Mouse (Mus musculus): ENCODE data around the gene Nmt1.

DNA sequence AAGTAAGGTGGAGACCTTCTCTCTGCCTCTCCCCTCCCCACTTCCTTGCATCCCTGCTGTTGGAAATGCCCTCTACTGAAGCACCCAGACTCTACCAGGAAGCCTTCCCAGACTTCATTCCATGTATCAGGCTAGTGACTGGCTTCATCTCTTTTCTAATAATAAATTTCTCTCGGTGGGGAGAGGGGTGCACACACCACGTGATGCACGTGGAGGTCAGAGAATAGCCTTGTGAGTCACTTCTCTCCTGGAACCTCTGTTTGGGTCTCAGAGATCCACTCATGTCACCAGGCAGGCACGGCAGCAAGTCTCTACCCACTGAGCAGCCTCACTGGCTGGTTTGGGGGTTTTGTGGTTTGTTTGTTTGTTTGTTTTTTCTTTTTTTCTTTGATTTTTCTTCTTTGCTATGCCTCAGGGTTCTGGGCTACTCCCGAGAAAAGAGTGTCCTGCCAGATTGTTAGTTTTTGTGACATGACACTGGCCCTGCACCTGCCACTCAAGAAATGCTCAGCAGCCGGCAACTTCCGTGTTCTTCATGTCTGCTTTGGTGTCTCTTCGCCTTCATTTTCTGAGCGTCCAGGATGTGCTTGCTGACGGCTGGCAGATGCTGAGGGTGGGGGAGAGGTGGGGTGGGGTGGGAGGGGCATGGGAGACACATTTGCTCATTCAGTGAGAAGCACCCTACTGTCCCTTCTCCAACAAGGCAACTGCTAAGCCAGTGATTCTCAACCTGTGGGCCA lies 46.7 kb upstream of the Nmt1 start:
- TF ChIP-seq POLR2AphosphoS2 (IDR thresholded peaks at IDR 0.05; ENCODE audit: low read length), result no peak
- no peak for TF ChIP-seq CTCF (IDR thresholded peaks at IDR 0.05 in 2 of 3, conservative IDR thresholded peaks at IDR 0.05 in 1 of 3; ENCODE audit: control insufficient read depth in 1 of 3, insufficient read depth in 1 of 3, low read depth in 2 of 3, low read length in 3 of 3, poor library complexity in 1 of 3, severe bottlenecking in 1 of 3)
- no peak for TF ChIP-seq RAD21 (IDR thresholded peaks at IDR 0.05; ENCODE audit: low read depth, low read length)
- no peak for TF ChIP-seq USF1 (IDR thresholded peaks at IDR 0.05; ENCODE audit: low read depth, low read length)
- TF ChIP-seq ZKSCAN1 (IDR thresholded peaks at IDR 0.05; ENCODE audit: low read depth, low read length), result no peak
- TF ChIP-seq HCFC1 (IDR thresholded peaks at IDR 0.05; ENCODE audit: low read depth, low read length), result no peak
- no peak for TF ChIP-seq USF2 (IDR thresholded peaks at IDR 0.05; ENCODE audit: borderline replicate concordance in 1 of 2, insufficient read depth in 1 of 2, low read depth in 1 of 2, low read length in 2 of 2)

All from MEL (cell line).